Comparison of ENCODE assay signal across 9 mouse cellular contexts in the genomic region with DNA sequence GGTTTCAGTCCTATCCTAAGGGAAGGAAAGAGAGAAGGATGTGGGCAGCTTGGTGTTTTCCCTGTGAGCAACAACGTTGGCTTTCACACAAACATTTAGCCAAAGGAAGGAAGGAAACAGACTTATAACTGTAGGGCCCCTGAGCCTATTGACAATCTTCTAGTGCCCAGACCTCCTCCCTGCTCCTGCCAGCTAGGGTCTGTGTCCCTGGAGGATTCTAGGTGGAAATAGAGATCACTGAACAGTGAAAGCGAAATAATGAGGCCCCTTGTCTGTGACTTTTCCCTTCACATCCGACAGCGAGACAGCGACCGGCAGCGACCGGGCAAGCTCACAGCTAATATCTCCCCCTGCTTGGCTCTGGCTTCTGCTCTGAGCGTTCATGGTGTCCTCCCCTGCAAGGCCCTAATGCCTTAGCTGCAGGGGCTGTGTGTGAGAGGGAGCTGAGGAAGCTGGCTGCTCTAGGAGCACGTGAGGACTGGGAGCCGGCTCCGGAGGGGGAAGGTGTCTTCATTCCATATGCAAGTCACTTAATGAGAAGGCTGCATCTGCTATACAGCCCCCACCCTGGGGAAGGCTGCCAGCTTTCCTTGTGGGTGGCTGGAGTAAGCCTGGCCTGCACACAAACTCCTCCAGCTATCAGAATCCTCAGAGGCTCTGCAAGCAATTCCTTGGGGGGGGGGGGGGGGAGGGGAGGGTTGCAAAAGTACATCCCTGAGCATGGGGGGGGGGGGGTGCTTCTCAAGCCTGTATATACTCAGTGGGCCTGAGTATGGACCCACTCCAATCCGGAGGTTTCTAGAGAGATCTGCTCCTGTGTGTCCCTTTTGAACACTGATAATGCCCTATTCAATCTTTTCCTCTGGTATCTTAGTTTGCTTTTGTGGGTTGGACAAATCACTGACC.
DNase-seq lines count a peak whose midpoint lies in the region; ATAC-seq lines count a peak whose summit lies in the region.
"Had no signal": no experiment of that assay in that cellular context is flagged by ENCODE, and none has a peak within 500 bp of the region (broad histone marks: within the 10 kb centered on the region; RNA-seq: fewer than 3 reads in every experiment).

No protein-coding gene starts in this region.

- H3K9ac ChIP-seq in forebrain, embryonic 16.5 days (replicated peaks; ENCODE audit: low read depth, low read length) = peak overlapping the region; percentile 38
- H3K9ac ChIP-seq in midbrain, embryonic 14.5 days (replicated peaks; ENCODE audit: low read length) = no peak overlapping the region; the same call in 1 of the 2 replicates

- H3K4me1 ChIP-seq in forebrain, embryonic 16.5 days (replicated peaks; ENCODE audit: control insufficient read depth, insufficient read depth, low read length) = peaks cover 15% of the 10 kb centered on the region
- peaks cover 11% of the 10 kb centered on the region for H3K4me1 ChIP-seq in midbrain, embryonic 14.5 days (ENCODE audit: control insufficient read depth, insufficient read depth, low read length)

- H3K4me3 ChIP-seq in forebrain, embryonic 16.5 days (replicated peaks; ENCODE audit: low read length) = no peak overlapping the region
- H3K4me3 ChIP-seq in midbrain, embryonic 14.5 days (replicated peaks; ENCODE audit: low read depth, low read length) = no peak overlapping the region
- H3K4me3 ChIP-seq: myocyte had no signal

- H3K36me3 ChIP-seq in forebrain, embryonic 16.5 days (ENCODE audit: control insufficient read depth, insufficient read depth) = no peaks in the 10 kb centered on the region
- H3K36me3 ChIP-seq in midbrain, embryonic 14.5 days (ENCODE audit: control insufficient read depth, insufficient read depth, low read length) = no peaks in the 10 kb centered on the region

- peak; percentile 98 for ATAC-seq in forebrain, embryonic 16.5 days
- peak; percentile 69 for ATAC-seq in midbrain, embryonic 14.5 days (ENCODE audit: low FRiP score, low TSS enrichment)

- no peaks in the 10 kb centered on the region for H3K27me3 ChIP-seq in forebrain, embryonic 16.5 days (replicated peaks; ENCODE audit: control insufficient read depth, insufficient read depth, low read length)
- H3K27me3 ChIP-seq in midbrain, embryonic 14.5 days (ENCODE audit: control insufficient read depth, insufficient read depth, low read length) = no peaks in the 10 kb centered on the region

- no peaks in the 10 kb centered on the region for H3K9me3 ChIP-seq in forebrain, embryonic 16.5 days (ENCODE audit: control insufficient read depth, low read length)
- no peaks in the 10 kb centered on the region for H3K9me3 ChIP-seq in midbrain, embryonic 14.5 days (ENCODE audit: control insufficient read depth, low read length)

- H3K27ac ChIP-seq in forebrain, embryonic 16.5 days (ENCODE audit: low read length) = no peak overlapping the region
- peak overlapping the region; percentile 49 for H3K27ac ChIP-seq in midbrain, embryonic 14.5 days (replicated peaks; ENCODE audit: low read depth, low read length)

- DNase-seq in cerebellum, postnatal 25 days = peak; percentile 10 to 32
- no peak for DNase-seq in cerebellum, adult 9-10 months
- DNase-seq in 3134 (ENCODE audit: extremely low read depth, insufficient read length, low spot score) = peak; percentile 5
- peak; percentile 59 to 84 for DNase-seq in layer of hippocampus, postnatal 14 days (ENCODE audit: low spot score in 2 of 2)
- peak; percentile 71 for DNase-seq in midbrain, embryonic 14.5 days
- peak; percentile 8 for DNase-seq in testis, postnatal 14 days (ENCODE audit: low spot score)
- no peak for DNase-seq in cerebellum, adult 9-11 months

- peak overlapping the region; percentile 39; the same call in 1 of the 2 replicates for H3K4me2 ChIP-seq in forebrain, embryonic 16.5 days (ENCODE audit: low read length)
- peak overlapping the region; percentile 39 for H3K4me2 ChIP-seq in midbrain, embryonic 14.5 days (ENCODE audit: low read length)

- WGBS in forebrain, embryonic 16.5 days = 4% methylated on average over 13 of the region's 13 CpGs
- 3% methylated on average over 13 of the region's 13 CpGs for WGBS in midbrain, embryonic 14.5 days

Comparison
In these comparisons a context has a peak if more than half of its experiments do, and no peak if none do; other contexts are left out.
1. DNase-seq: peak in cerebellum, postnatal 25 days (2 of 2), 3134 (single experiment), layer of hippocampus, postnatal 14 days (2 of 2), midbrain, embryonic 14.5 days (single experiment) and testis, postnatal 14 days (single experiment); none in cerebellum, adult 9-10 months (single experiment) and cerebellum, adult 9-11 months (single experiment).